Mouse (Mus musculus) testis, adult 2 months (tissue): ENCODE measurements around the gene Mok.

ENCODE experiments used
- CTCF ChIP-seq: fragments of 200-500 bp; IDR thresholded peaks from 2 replicates; pipeline ENCODE4 v1.5.1; 2012; ENCODE audit warnings: low read depth, mild to moderate bottlenecking, inconsistent platforms, low read length, moderate library complexity; ENCODE audit not compliant: control insufficient read depth, insufficient read depth, insufficient replicate concordance
- POLR2A ChIP-seq: fragments of 200-500 bp; IDR thresholded peaks from 2 replicates; pipeline ENCODE4 v1.6.1; 2012; ENCODE audit warnings: low read depth, mild to moderate bottlenecking, inconsistent platforms, low read length, moderate library complexity; ENCODE audit not compliant: control insufficient read depth

DNA sequence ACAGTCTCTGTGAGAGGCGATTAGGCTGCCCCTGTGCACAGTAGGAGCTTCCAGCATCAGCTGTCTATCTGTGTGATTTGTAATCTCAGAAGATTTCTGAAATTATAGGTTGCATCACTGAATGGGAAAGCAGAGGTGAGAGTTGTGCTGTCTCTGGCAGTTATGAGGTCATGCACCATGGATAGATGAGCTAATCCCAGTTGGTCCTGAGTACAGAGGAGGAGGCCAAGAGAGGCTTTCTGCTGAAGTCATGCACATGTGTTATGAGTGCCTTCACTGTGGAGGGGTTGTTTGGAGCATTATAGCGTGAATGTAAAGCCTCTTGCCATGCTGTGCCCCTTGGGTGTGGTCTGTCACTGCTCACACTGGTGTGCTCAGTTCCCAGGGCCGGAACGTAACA lies 50.2 kb downstream of the Mok start:
- TF ChIP-seq CTCF (no peak), POLR2A (no peak)
